Mouse (Mus musculus) intestine, embryonic 15.5 days (tissue): ENCODE measurements around the gene Tmem45b. TPM values are rescaled to one million over a fixed set of nuclear protein-coding genes. Genes with fewer than 3 reads are reported as not detected.

ENCODE experiments used
- ATAC-seq: fragments of 200-750 bp; cut with Nextera tagmentation; 2 replicates; pipeline ENCODE4 v1.8.0; 2017; ENCODE audit warnings: moderate TSS enrichment, moderate library complexity
- H3K27ac ChIP-seq: fragments of 300-500 bp; sonication (generic); 2 replicates; pipeline ENCODE4 v1.5.1; 2015; ENCODE audit warnings: mild to moderate bottlenecking, inconsistent platforms
- H3K27me3 ChIP-seq: fragments of 300-500 bp; sonication (generic); replicated peaks from 2 replicates; pipeline ENCODE4 v1.6.1; 2015; ENCODE audit warnings: inconsistent platforms
- H3K36me3 ChIP-seq: fragments of 300-500 bp; sonication (generic); 2 replicates; pipeline ENCODE4 v1.6.1; 2015; ENCODE audit warnings: inconsistent platforms
- H3K4me1 ChIP-seq: fragments of 300-500 bp; sonication (generic); replicated peaks from 2 replicates; pipeline ENCODE4 v1.6.1; 2015; ENCODE audit warnings: inconsistent platforms
- H3K4me2 ChIP-seq: fragments of 300-500 bp; sonication (generic); replicated peaks from 2 replicates; pipeline ENCODE4 v1.6.1; 2015; ENCODE audit warnings: mild to moderate bottlenecking, inconsistent platforms
- H3K4me3 ChIP-seq: fragments of 300-500 bp; sonication (generic); replicated peaks from 2 replicates; pipeline ENCODE4 v1.5.1; 2015; ENCODE audit warnings: inconsistent platforms
- H3K9ac ChIP-seq: fragments of 300-500 bp; sonication (generic); 2 replicates; pipeline ENCODE4 v1.6.1; 2015; ENCODE audit warnings: inconsistent platforms
- H3K9me3 ChIP-seq: fragments of 300-500 bp; sonication (generic); 2 replicates; pipeline ENCODE4 v1.6.1; 2016; ENCODE audit warnings: inconsistent platforms
- WGBS: fragments of 180-500 bp; shearing (Covaris S2); methylation state at CpG from one replicate; pipeline ENCODE4 v1.1.7; 2015; 5-methylcytosine and 5-hydroxymethylcytosine counted together
- polyA plus RNA-seq: library from polyadenylated mRNA; unstranded; fragments of >200 nt; fragmentation: Nextera tagmentation; extraction: Ambion mirVana; gene quantifications from 2 replicates; pipeline ENCODE4 v1.2.1, GENCODE M21; 2015

Tmem45b gene
- polyA plus RNA-seq, 1 experiment from 2014 or later = 74.8 TPM

DNA sequence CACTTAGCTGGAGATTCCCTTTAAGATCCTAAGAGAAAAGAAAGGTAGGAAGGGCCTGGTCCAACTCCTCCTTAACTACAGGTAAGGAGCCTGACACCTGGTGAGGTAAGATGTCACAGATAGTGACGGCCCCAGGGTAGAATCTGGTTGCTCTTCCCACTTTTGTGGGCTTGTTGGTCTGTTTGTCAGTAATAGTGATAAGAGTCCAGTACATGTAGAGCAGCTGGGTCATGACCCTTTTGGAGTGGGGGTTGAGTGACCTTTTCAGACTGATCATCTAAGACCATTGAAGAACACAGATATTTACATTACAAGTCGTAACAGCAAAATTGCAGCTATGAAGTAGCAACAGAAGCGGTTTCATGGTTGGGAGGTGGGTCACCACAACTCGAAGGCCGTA lies 77.1 kb downstream of the Tmem45b start:
- H3K27ac ChIP-seq = no peak overlapping the region
- 73% methylated on average over 5 of the region's 5 CpGs for WGBS

DNA sequence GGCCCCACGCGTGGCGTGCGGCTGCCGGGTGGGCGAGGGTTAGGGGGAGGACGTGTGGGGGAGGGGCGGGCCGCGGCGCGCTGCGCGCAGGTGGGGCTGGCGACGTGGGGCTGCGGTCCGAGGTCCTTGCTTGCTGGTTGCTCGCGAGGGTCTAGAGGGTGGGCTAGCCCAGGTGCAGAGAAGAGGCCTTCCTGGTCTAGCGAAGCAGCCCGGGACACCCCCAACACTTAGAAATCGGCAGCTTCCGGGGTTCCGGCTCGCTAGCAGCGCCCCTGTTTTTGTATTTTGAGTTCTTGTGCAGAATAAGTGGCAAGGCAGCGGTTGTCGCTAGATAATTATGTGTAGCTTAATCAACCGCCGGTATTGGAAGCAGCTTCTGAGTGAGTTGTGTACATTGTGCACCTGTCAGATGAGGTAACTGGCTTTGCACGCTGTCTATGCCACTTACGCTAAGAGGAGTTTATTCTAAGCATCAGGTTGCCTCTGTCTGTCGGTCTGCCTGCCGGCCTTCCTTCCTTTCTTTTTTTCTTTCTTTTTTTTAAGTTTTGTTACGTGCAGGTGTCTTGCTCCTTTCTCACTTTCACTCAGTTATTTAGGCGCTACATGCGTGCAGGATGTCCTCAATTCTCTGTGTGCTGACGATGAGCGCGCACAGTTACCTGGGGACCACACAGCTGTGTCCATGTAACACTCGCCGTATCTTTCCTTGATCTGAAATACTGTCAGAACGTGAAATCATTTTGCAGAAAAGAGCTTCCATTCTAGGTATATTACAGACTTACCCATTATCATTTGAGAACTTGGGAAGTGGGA lies 77.7 kb downstream of the Tmem45b start:
- no peaks in the 10 kb centered on the region for H3K27me3 ChIP-seq
- H3K4me1 ChIP-seq = peaks cover 4% of the 10 kb centered on the region
- H3K4me2 ChIP-seq = peak overlapping the region; percentile 69
- WGBS = 8% methylated on average over 43 of the region's 44 CpGs
- no peaks in the 10 kb centered on the region for H3K9me3 ChIP-seq
- ATAC-seq = peak; percentile 79
- peak overlapping the region; percentile 78 for H3K9ac ChIP-seq
- H3K4me3 ChIP-seq = peak overlapping the region; percentile 84
- peak overlapping the region; percentile 29; the same call in 1 of the 2 replicates for H3K27ac ChIP-seq
- H3K36me3 ChIP-seq = peaks cover 4% of the 10 kb centered on the region; the same call in 1 of the 2 replicates

More for the DNA sequence above, 77.1 kb downstream of the Tmem45b start:
- Histone ChIP-seq H3K4me2 (peak overlapping the region; percentile 69), H3K4me3 (peak overlapping the region; percentile 84), H3K9ac (no peak overlapping the region), H3K9me3 (no peaks in the 10 kb centered on the region), H3K27me3 (no peaks in the 10 kb centered on the region), H3K4me1 (peaks cover 4% of the 10 kb centered on the region), H3K36me3 (peaks cover 9% of the 10 kb centered on the region)
- no peak for ATAC-seq

DNA sequence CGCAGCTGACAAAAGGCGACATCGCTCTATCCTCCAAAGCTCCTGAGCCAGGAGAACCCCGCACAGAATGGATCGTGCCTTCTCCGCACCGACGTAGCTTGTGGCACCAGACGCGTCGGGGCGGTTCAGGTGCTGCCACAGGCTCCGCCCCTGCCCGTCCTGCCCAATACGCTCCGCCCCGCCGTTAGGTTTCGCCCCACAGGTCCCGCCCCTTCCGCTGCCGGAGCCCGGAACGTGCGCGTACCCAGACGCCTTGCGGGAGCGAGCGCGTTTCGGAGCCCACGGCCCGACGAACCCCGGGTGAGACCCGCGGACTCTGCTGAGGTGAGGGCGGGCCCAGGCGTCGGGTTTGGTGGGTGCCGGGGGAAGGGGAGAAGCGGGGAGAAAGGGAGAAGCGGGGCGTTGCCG lies 78.3 kb downstream of the Tmem45b start, which contains the start of gene Nfrkb:
Nfrkb (plus strand) TSS at position 246 of the 408 bp plus-strand sequence.
- WGBS = under 1% methylated on average over 46 of the region's 46 CpGs
- Histone ChIP-seq H3K27me3 (no peaks in the 10 kb centered on the region), H3K9ac (peak within 1 kb of the TSS; percentile 78)

GRCm38 (mm10) chr9:31385500-31385869 lies 78.8 kb downstream of the Tmem45b start:
- Histone ChIP-seq H3K9me3 (no peaks in the 10 kb centered on the region), H3K4me1 (peaks cover 4% of the 10 kb centered on the region), H3K4me2 (peak overlapping the region; percentile 69), H3K27me3 (no peaks in the 10 kb centered on the region), H3K27ac (no peak overlapping the region), H3K36me3 (no peaks in the 10 kb centered on the region), H3K9ac (peak overlapping the region; percentile 50), H3K4me3 (peak overlapping the region; percentile 84)
- ATAC-seq = peak; percentile 54
- 18% methylated on average over 4 of the region's 4 CpGs for WGBS

More for the DNA sequence above, 78.3 kb downstream of the Tmem45b start, which contains the start of gene Nfrkb:
- Histone ChIP-seq H3K27ac (peak within 1 kb of the TSS; percentile 29; the same call in 1 of the 2 replicates), H3K4me1 (peaks cover 4% of the 10 kb centered on the region), H3K36me3 (no peaks in the 10 kb centered on the region), H3K4me3 (peak within 1 kb of the TSS; percentile 84), H3K9me3 (no peaks in the 10 kb centered on the region), H3K4me2 (peak within 1 kb of the TSS; percentile 69)
- ATAC-seq = peak; percentile 98

GRCm38 (mm10) chr9:31384786-31385499 lies 79.3 kb downstream of the Tmem45b start:
- Histone ChIP-seq H3K9ac (no peak overlapping the region), H3K9me3 (no peaks in the 10 kb centered on the region), H3K4me3 (no peak overlapping the region), H3K4me2 (no peak overlapping the region), H3K36me3 (no peaks in the 10 kb centered on the region), H3K4me1 (peaks cover 4% of the 10 kb centered on the region), H3K27ac (no peak overlapping the region), H3K27me3 (no peaks in the 10 kb centered on the region)
- ATAC-seq = no peak
- 79% methylated on average over 17 of the region's 17 CpGs for whole genome bisulfite sequencing

DNA sequence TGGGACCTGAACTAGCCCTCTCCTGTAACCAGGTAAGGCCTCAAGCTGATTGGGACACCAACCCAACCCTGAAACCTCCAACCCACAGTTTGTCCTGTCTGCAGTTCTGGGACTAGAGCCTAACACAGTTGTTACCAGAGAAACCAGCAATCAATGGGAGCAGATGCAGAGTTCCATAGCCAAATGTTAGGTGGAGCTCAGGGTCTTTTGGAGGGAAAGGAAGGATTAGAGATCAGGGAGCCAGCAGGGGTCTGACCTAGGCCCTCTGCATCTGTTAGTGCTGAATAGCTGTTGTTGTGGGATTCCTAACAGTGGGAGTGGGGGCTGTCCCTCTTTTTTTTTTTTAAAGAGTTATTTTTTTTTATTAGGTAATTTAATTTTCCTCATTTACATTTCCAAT lies 87.6 kb downstream of the Tmem45b start:
- no peaks in the 10 kb centered on the region for H3K4me1 ChIP-seq
- H3K27ac ChIP-seq = no peak overlapping the region
- no peaks in the 10 kb centered on the region for H3K36me3 ChIP-seq
- no peak for ATAC-seq
- no peak overlapping the region for H3K4me3 ChIP-seq
- no peak overlapping the region for H3K9ac ChIP-seq
- H3K27me3 ChIP-seq = no peaks in the 10 kb centered on the region
- no peaks in the 10 kb centered on the region for H3K9me3 ChIP-seq
- H3K4me2 ChIP-seq = no peak overlapping the region

Other genes starting within 250 kb of the Tmem45b start
- 3.9 and 4.1 TPM in 2 replicates for gene Prdm10, start 183.9 kb downstream of the Tmem45b start, polyA plus RNA-seq
- 17.3 and 18.2 TPM in 2 replicates for gene Nfrkb, start 78.3 kb downstream of the Tmem45b start, polyA plus RNA-seq